Mouse (Mus musculus): ENCODE results near the gene Nrn1l.

DNA sequence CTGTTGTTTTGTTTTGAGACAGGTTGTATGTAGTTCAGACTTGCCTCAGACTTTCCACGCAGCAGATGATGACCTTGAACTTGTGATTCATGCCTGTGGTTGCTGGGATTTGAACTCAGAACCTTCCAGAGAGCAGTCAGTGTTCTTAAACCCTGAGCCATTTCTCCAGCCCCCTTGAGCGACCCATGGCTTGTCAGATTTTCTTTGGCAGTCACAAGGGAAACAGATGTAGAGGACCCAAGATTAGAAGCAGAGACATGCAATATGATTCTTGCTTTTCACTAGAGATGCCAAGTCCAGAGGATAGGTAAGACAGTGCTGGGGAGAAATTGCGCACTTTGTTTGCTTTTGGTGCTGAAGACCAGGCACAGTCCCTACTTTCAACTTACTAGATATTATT is 40.2 kb upstream of the Nrn1l start, which contains the start of gene Cenpt:
- TF ChIP-seq CTCF (IDR thresholded peaks at IDR 0.05; ENCODE audit: borderline replicate concordance, extremely low read depth, insufficient read depth, insufficient read length) (no peak), POLR2A (IDR thresholded peaks at IDR 0.05; ENCODE audit: borderline replicate concordance, extremely low read depth, insufficient read depth, insufficient read length, poor library complexity, severe bottlenecking) (no peak)

Measured in brain, embryonic 14.5 days (tissue).